Mouse (Mus musculus): ENCODE data around the gene Gm1123.

GRCm38 (mm10) chr9:99021751-99022150, 13.8 kb downstream of the Gm1123 start:
- TF ChIP-seq CTCF (IDR thresholded peaks at IDR 0.05; ENCODE audit: low read depth) (no peak), EP300 (optimal IDR thresholded peaks at IDR 0.05) (no peak)

Data from stomach, postnatal 0 days (tissue).